Mouse (Mus musculus) kidney, adult 2 months (tissue): Measurements from ENCODE around the gene Sox13. TPM values are rescaled to one million over a fixed set of nuclear protein-coding genes. Genes with fewer than 3 reads are reported as not detected.

Experiments
- DNase-seq: peaks from one replicate; pipeline ENCODE4 v3.0.0; 2021
- H3K27ac ChIP-seq: fragments of 200-500 bp; 2 replicates; pipeline ENCODE4 v1.5.1; 2012; ENCODE audit warnings: low read depth, low read length, control low read depth, inconsistent platforms; ENCODE audit not compliant: insufficient read depth
- H3K27me3 ChIP-seq: fragments of 200-500 bp; replicated peaks from 2 replicates; pipeline ENCODE4 v1.6.1; 2012; ENCODE audit warnings: mild to moderate bottlenecking, moderate library complexity, low read length, inconsistent platforms; ENCODE audit not compliant: control insufficient read depth, insufficient read depth
- H3K36me3 ChIP-seq: fragments of 200-500 bp; 2 replicates; pipeline ENCODE4 v1.6.1; 2012; ENCODE audit warnings: mild to moderate bottlenecking, moderate library complexity, low read length, inconsistent platforms; ENCODE audit not compliant: control insufficient read depth, insufficient read depth
- H3K4me1 ChIP-seq: fragments of 200-500 bp; 2 replicates; pipeline ENCODE4 v1.6.1; 2011; ENCODE audit warnings: low read length; ENCODE audit not compliant: control insufficient read depth, insufficient read depth
- H3K4me3 ChIP-seq: fragments of 200-500 bp; 2 replicates; pipeline ENCODE4 v1.5.1; 2011; ENCODE audit warnings: mild to moderate bottlenecking, low read depth, low read length, control low read depth; ENCODE audit not compliant: insufficient read depth
- CTCF ChIP-seq: fragments of 200-500 bp; conservative IDR thresholded peaks from 2 replicates; pipeline ENCODE4 v1.5.1; 2011; ENCODE audit warnings: low read depth, mild to moderate bottlenecking, control low read depth, low read length, moderate library complexity, mixed read lengths; ENCODE audit not compliant: insufficient read depth, insufficient read length
- POLR2A ChIP-seq: fragments of 200-500 bp; IDR thresholded peaks from one replicate; pipeline ENCODE4 v1.6.1; 2011; ENCODE audit warnings: low read depth, low read length, control low read depth
- WGBS: fragments of 180-500 bp; shearing (Covaris S2); methylation state at CpG from one replicate; pipeline ENCODE4 v1.1.7; 2018; 5-methylcytosine and 5-hydroxymethylcytosine counted together
- polyA plus RNA-seq: library from polyadenylated mRNA; depleted of rRNA; stranded (reverse); fragments of >200 nt; gene quantifications from 2 replicates; pipeline ENCODE4 v1.2.3, GENCODE M21; 2012; rRNA removed

Sox13 gene
- polyA plus RNA-seq: 46.7 and 51.2 TPM in 2 replicates

DNA sequence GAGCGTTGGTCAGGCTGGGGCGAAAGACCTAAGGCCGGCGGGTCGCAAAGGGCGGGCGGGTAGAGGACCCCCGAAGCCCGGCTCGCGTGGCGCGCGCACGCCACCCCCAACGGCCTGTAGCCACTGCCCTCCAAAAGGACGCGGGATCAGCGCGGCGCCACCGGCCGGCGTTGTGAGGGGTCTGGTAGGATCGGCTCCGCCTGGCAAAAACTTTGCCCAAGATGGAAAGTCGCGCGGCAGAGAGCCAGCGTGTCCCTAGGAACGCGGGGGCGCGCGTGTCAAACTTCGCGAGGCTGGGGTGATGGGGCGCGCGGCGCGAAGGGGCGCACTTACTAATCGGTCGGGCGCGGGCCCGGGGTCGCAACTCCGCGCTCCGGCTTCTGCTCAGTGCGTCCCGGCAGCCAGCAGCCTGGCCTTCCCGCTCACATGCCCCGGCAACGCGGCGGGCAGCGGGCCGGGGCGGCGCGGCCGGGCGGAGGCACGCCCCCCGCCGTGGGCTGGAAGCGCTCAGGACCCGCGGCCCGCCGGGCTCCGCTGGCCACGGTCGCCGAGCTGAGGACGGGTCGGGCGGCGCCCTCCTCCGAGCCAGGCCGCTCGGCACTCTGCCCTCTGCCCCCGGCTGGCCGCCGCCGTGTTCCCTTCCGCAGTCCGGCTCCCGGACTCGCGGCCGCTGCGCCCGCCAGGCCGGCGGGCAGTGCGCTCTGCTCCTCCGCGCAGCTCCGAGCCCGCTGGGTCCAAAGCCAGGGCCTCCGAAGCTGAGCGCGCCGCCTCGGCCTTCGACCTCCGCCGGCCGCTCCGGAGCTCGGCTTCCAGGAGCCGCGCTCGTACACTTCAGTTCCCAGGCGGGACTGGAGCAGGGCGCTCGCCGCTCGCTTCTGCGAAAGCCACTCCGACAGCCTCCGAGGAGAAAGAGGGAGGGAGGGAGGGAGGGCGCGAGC is at the start of gene Sox13:
Gene Sox13 (minus strand): TSS at position 835 of the 938 bp plus-strand sequence.
- H3K4me1 ChIP-seq: peaks cover 9% of the 10 kb centered on the region
- no peaks in the 10 kb centered on the region for H3K27me3 ChIP-seq
- peak within 1 kb of the TSS; percentile 61 for H3K4me3 ChIP-seq
- peak within 1 kb of the TSS; percentile 85 for H3K27ac ChIP-seq
- DNase-seq: peak; percentile 89
- H3K36me3 ChIP-seq: no peaks in the 10 kb centered on the region
- WGBS: under 1% methylated on average over 122 of the region's 128 CpGs
- TF ChIP-seq POLR2A: peak; percentile 56
- no peak for TF ChIP-seq CTCF

DNA sequence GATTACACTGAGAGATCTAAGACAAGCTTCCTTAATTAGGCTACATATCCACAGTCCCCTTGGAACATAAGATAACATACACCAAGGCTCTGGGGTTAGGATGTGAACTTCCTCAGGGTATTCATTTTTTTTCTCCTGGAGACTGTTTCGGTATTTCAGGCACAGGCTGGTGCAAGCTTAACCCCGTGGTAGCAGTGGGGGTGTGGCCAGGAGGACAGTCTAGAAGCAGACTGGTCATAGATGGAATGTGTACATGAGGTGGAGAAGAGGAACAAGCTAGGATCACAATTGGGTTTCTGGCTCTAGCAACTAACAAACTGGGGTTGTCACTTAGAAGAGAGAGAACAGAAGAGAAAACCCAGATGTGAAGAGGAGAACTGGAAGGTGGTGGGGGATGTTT is 47.4 kb upstream of the Sox13 start:
- DNase-seq: no peak
- Histone ChIP-seq H3K4me1 (no peaks in the 10 kb centered on the region), H3K4me3 (no peak overlapping the region), H3K27me3 (no peaks in the 10 kb centered on the region), H3K27ac (0 out of 2 replicates have a peak overlapping the region, but pooled peaks have one; percentile 61), H3K36me3 (no peaks in the 10 kb centered on the region)
- WGBS: 23% methylated on average over 2 of the region's 2 CpGs
- TF ChIP-seq CTCF: no peak
- TF ChIP-seq POLR2A: no peak

- Histone ChIP-seq H3K27me3 (no peaks in the 10 kb centered on the region), H3K4me1 (no peaks in the 10 kb centered on the region), H3K36me3 (no peaks in the 10 kb centered on the region), H3K4me3 (no peak overlapping the region), H3K27ac (0 out of 2 replicates have a peak overlapping the region, but pooled peaks have one; percentile 61)
- DNase-seq: peak; percentile 75
- 46% methylated on average over 7 of the region's 7 CpGs for WGBS
- TF ChIP-seq CTCF (no peak), POLR2A (no peak)
These were observed 46.9 kb upstream of the Sox13 start for GRCm38 (mm10) chr1:133471086-133471485.

- no peak for DNase-seq
- H3K4me1 ChIP-seq: no peaks in the 10 kb centered on the region
These were observed 46.3 kb upstream of the Sox13 start for GRCm38 (mm10) chr1:133470242-133471025.

GRCm38 (mm10) chr1:133469213-133469612 is 45.0 kb upstream of the Sox13 start:
- no peaks in the 10 kb centered on the region for H3K4me1 ChIP-seq
- no peaks in the 10 kb centered on the region for H3K36me3 ChIP-seq
- H3K27ac ChIP-seq: peak overlapping the region; percentile 72; the same call in 1 of the 2 replicates

More at GRCm38 (mm10) chr1:133470242-133471025, 46.3 kb upstream of the Sox13 start:
- WGBS: 63% methylated on average over 10 of the region's 10 CpGs
- peak overlapping the region; percentile 45 for H3K27ac ChIP-seq
- no peak overlapping the region for H3K4me3 ChIP-seq
- H3K27me3 ChIP-seq: no peaks in the 10 kb centered on the region
- no peak for TF ChIP-seq CTCF
- no peak for TF ChIP-seq POLR2A
- no peaks in the 10 kb centered on the region for H3K36me3 ChIP-seq

DNA sequence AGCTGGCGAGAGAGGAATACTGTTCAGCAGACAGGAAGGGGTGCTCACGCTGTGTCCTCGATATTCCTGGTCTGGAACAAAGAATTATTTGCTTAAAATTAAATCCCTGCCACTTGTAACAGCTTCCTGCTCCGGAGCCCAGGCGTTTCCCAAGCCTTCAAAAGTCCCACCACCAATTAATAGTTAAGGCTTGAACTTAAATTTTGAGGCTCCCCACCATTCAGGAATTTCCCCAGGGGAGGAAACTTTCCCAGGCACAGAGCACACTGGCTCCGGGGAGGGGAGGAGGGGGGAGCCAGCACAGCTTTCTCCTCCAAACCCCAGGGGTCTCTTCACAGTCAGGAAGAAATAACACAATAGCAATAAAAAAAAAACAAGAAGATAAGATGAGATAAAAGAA is 44.6 kb upstream of the Sox13 start:
- no peak for TF ChIP-seq CTCF
- TF ChIP-seq POLR2A: no peak

More at GRCm38 (mm10) chr1:133469213-133469612, 45.0 kb upstream of the Sox13 start:
- Histone ChIP-seq H3K27me3 (no peaks in the 10 kb centered on the region), H3K4me3 (no peak overlapping the region)
- WGBS: 76% methylated on average over 4 of the region's 4 CpGs
- peak; percentile 60 for DNase-seq
- TF ChIP-seq POLR2A: no peak
- TF ChIP-seq CTCF: no peak

DNA sequence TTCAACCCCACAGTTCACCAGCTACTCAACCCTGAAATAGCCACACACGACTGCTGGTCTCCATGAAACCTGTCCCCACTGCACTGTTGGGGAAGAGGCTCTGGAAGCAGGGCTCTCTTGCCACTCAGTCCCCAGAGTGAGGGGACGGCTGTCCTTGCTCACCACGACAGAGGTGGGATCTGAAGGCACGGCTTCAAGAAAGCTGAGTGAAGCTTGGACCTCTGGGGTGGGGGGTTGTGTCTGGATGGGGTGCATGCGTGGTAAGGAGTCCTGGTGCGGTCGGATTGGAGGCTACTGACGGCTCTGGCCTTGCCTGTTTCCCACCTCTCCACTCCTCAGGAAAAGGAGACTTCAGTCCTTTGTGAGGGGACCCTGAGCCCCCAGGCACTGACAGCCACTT is 43.7 kb upstream of the Sox13 start:
- Histone ChIP-seq H3K27ac (0 out of 2 replicates have a peak overlapping the region, but pooled peaks have one; percentile 36), H3K4me1 (no peaks in the 10 kb centered on the region), H3K4me3 (no peak overlapping the region), H3K27me3 (no peaks in the 10 kb centered on the region), H3K36me3 (no peaks in the 10 kb centered on the region)
- no peak for DNase-seq
- TF ChIP-seq POLR2A (no peak), CTCF (no peak)
- WGBS: 77% methylated on average over 8 of the region's 8 CpGs

More for the DNA sequence above, 44.6 kb upstream of the Sox13 start:
- H3K27me3 ChIP-seq: no peaks in the 10 kb centered on the region
- WGBS: 43% methylated on average over 6 of the region's 6 CpGs
- 0 out of 2 replicates have a peak overlapping the region, but pooled peaks have one; percentile 39 for H3K27ac ChIP-seq
- no peak for DNase-seq
- no peaks in the 10 kb centered on the region for H3K4me1 ChIP-seq
- H3K36me3 ChIP-seq: no peaks in the 10 kb centered on the region
- no peak overlapping the region for H3K4me3 ChIP-seq
